Mouse (Mus musculus) heart, embryonic 16.5 days (tissue): ENCODE measurements around the gene Atxn1. TPM values are rescaled to one million over a fixed set of nuclear protein-coding genes. Genes with fewer than 3 reads are reported as not detected.

ENCODE experiments used
- ATAC-seq: fragments of 200-750 bp; cut with Nextera tagmentation; replicated peaks from 2 replicates; pipeline ENCODE4 v1.8.0; 2017; ENCODE audit warnings: moderate number of reproducible peaks; ENCODE audit not compliant: insufficient read depth, low FRiP score; ENCODE audit errors: extremely low read depth
- H3K27ac ChIP-seq: fragments of 300-500 bp; sonication (generic); 2 replicates; pipeline ENCODE4 v1.5.1; 2014; ENCODE audit warnings: mild to moderate bottlenecking, low read length, control low read depth, moderate library complexity
- H3K27me3 ChIP-seq: fragments of 300-500 bp; sonication (generic); 2 replicates; pipeline ENCODE4 v1.6.1; 2014; ENCODE audit warnings: low read length, mixed read lengths; ENCODE audit not compliant: control insufficient read depth, insufficient read depth
- H3K36me3 ChIP-seq: fragments of 300-500 bp; sonication (generic); 2 replicates; pipeline ENCODE4 v1.6.1; 2014; ENCODE audit not compliant: control insufficient read depth, insufficient read depth
- H3K4me1 ChIP-seq: fragments of 300-500 bp; sonication (generic); 2 replicates; pipeline ENCODE4 v1.6.1; 2014; ENCODE audit warnings: low read length, mixed read lengths; ENCODE audit not compliant: control insufficient read depth, insufficient read depth
- H3K4me2 ChIP-seq: fragments of 300-500 bp; sonication (generic); 2 replicates; pipeline ENCODE4 v1.6.1; 2014; ENCODE audit warnings: low read depth, mild to moderate bottlenecking, control low read depth, low read length
- H3K4me3 ChIP-seq: fragments of 300-500 bp; sonication (generic); 2 replicates; pipeline ENCODE4 v1.5.1; 2014; ENCODE audit warnings: mild to moderate bottlenecking, control low read depth, low read length
- H3K9ac ChIP-seq: fragments of 300-500 bp; sonication (generic); 2 replicates; pipeline ENCODE4 v1.6.1; 2014; ENCODE audit warnings: low read length, control low read depth
- H3K9me3 ChIP-seq: fragments of 300-500 bp; sonication (generic); replicated peaks from 2 replicates; pipeline ENCODE4 v1.6.1; 2016; ENCODE audit warnings: low read length; ENCODE audit not compliant: control insufficient read depth
- WGBS: fragments of 180-500 bp; shearing (Covaris S2); extraction: QIAGEN DNeasy Blood & Tissue Kit; methylation state at CpG from one replicate; pipeline ENCODE4 v1.1.7; 2014; 5-methylcytosine and 5-hydroxymethylcytosine counted together
- polyA plus RNA-seq: library from polyadenylated mRNA; unstranded; fragments of >200 nt; fragmentation: Nextera tagmentation; extraction: Ambion mirVana; gene quantifications from 2 replicates; pipeline ENCODE4 v1.2.1, GENCODE M21; 2015

The Atxn1 gene
- polyA plus RNA-seq, 1 experiment from 2014 or later, result 7.2 TPM

DNA sequence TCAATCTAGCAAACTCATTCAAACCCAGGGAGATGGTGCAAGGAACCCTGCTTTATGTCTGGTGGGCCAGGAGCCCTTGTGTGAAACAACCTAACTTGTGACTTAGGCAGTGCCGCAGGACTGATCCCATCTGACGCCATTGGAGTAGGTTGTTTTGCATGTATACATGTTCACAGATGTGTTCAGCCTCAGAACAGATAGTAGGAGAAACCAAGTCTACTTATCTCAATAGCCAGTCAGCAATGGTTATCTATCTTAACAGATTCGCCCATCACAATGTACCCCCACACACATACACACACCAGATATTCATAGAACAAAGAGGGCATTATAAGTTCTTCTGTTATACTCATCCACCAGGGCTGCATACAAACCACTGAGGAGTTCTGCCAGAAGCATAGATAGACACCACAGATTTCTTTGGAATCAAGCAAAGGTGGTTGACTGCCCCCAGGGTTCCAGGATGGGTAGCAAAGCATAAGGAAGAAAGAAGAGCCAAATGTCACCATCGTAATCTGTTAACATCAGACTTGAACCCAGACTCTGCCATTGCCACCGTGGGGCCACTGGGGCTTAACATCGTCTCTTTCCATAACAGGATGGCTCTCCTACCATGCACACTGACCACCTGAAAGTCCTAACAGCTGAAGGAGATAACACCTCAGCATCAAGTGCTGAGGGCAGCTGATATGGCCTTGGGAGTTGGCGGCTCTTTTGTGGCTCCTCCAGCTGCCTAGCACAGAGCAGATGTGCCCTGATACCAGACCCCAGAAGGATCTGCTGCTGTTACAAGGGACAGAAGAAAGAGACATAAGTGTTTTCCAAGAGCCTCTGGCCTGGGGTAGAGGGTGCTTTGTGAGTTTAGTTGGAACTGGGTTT, 115.4 kb downstream of the Atxn1 start:
- Histone ChIP-seq H3K27ac (no peak overlapping the region), H3K4me3 (no peak overlapping the region), H3K36me3 (no peaks in the 10 kb centered on the region), H3K9me3 (no peaks in the 10 kb centered on the region), H3K27me3 (no peaks in the 10 kb centered on the region), H3K9ac (no peak overlapping the region), H3K4me1 (no peaks in the 10 kb centered on the region), H3K4me2 (no peak overlapping the region)
- no peak for ATAC-seq
- 71% methylated on average over 7 of the region's 7 CpGs for WGBS

DNA sequence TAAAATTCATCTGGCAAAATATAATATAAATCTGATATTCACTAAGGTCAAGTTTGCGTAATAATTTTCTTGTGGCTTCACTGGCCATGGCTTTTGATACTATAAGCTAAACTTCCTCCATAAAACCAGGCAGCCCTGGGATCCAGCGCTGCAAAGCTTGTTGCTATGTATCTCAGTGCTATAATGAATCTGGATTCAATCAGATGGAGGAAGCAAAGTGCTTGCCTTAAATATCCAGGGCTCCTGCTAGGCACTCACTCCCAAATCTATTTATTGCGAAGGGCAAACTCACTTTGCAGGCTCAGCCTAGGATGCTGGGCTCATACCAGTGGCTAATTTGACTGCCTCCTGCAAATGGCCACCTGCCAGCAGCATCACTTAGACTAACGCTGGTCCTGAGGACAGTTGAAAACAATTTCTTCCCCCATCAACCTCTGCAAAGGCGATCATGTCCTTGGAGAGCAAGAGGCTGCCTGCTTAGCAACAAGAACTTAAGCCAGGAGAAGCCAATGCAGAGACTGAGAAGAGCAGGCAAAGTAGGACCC, 122.2 kb downstream of the Atxn1 start:
- WGBS, result 63% methylated on average over 5 of the region's 5 CpGs
- H3K9ac ChIP-seq, result no peak overlapping the region

DNA sequence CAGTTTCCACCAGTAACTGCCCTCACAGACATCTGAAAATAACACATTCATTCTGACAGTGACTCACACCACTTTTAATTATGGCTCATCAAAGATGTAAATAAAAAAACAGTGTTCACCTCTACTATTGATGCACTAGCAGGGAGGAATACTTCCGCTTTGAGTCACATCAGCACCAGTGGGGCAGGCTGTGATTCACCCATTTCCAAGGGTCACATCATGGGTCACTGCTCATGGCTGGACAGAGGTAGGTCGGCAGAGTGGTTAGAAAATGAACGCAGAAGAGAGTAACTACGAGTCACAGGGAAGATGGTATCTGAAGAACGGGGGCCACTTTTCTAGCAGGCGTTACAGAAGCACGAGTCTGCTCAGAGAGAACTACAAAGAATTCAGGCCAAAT, 124.9 kb downstream of the Atxn1 start:
- Histone ChIP-seq H3K27ac (no peak overlapping the region), H3K4me3 (no peak overlapping the region), H3K9me3 (no peaks in the 10 kb centered on the region), H3K4me1 (peaks cover 2% of the 10 kb centered on the region; the same call in 1 of the 2 replicates), H3K9ac (no peak overlapping the region), H3K4me2 (no peak overlapping the region), H3K27me3 (no peaks in the 10 kb centered on the region), H3K36me3 (no peaks in the 10 kb centered on the region)
- WGBS, result 64% methylated on average over 7 of the region's 7 CpGs
- no peak for ATAC-seq

More for the DNA sequence above, 122.2 kb downstream of the Atxn1 start:
- Histone ChIP-seq H3K4me1 (peaks cover 2% of the 10 kb centered on the region; the same call in 1 of the 2 replicates), H3K4me3 (no peak overlapping the region), H3K36me3 (no peaks in the 10 kb centered on the region), H3K4me2 (no peak overlapping the region), H3K27me3 (no peaks in the 10 kb centered on the region), H3K27ac (no peak overlapping the region), H3K9me3 (no peaks in the 10 kb centered on the region)
- ATAC-seq, result no peak

- WGBS, result 82% methylated on average over 8 of the region's 8 CpGs
- Histone ChIP-seq H3K4me2 (no peak overlapping the region), H3K27ac (no peak overlapping the region), H3K4me3 (no peak overlapping the region), H3K4me1 (peaks cover 2% of the 10 kb centered on the region; the same call in 1 of the 2 replicates), H3K9me3 (peaks cover 4% of the 10 kb centered on the region), H3K36me3 (no peaks in the 10 kb centered on the region), H3K27me3 (no peaks in the 10 kb centered on the region), H3K9ac (no peak overlapping the region)
- no peak for ATAC-seq
These were observed 127.1 kb downstream of the Atxn1 start for GRCm38 (mm10) chr13:45837609-45838220.

DNA sequence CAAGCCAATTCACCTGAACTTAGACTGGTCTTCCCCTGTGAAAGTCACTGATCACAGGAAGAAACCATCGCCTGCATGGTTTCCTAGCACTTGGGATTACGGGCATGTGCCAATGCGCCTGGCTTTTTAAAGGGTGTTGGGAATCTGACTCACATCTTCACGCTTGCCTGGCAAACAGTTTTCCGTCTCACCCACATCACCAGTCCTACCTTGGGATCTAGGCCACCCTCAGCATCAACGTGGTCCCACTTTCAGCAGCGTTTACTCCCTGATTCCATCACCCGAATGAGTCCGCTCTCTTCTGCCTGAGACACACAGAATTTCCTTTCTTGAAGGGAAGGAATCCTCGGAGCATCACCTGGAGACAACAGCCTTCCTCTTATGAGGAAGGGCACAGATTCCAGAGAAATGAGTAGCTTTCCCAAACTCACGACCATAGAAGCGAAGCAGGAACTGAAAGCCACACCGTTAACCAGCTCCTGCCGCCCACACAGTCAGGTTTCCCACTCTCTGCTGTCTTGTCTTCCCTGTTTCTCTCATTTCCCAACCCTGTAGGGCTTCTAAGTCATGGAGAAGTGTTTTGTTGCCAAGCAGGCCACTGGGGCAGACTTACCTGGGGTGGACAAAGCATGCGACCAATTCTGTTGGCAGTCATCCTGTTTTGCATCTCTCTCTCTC, 128.3 kb downstream of the Atxn1 start:
- Histone ChIP-seq H3K4me2 (no peak overlapping the region), H3K36me3 (no peaks in the 10 kb centered on the region), H3K27ac (no peak overlapping the region), H3K4me3 (no peak overlapping the region), H3K9me3 (peaks cover 4% of the 10 kb centered on the region), H3K9ac (no peak overlapping the region), H3K27me3 (no peaks in the 10 kb centered on the region), H3K4me1 (no peaks in the 10 kb centered on the region)
- WGBS, result 88% methylated on average over 15 of the region's 15 CpGs
- no peak for ATAC-seq

DNA sequence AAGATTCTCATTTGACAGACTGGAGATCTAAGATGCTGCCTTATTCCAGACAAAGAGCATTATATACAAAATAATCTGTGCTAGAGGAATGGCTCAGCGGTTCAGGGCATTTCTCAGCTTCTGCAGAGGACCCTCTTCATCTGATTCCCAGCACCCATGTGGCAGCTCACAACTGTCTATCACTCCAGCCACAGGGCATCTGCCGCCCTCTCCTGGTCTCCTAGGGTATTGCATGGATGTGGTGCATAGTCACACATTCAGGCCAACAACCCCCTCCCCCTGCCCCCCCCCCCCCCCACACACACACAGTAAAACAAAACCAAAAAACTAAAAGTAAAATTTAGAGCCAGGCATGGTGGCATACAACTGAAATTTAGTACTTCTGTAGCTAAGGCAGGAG, 130.5 kb downstream of the Atxn1 start:
- Histone ChIP-seq H3K27me3 (no peaks in the 10 kb centered on the region), H3K36me3 (no peaks in the 10 kb centered on the region), H3K4me3 (no peak overlapping the region), H3K9ac (no peak overlapping the region), H3K27ac (no peak overlapping the region), H3K4me1 (no peaks in the 10 kb centered on the region), H3K4me2 (no peak overlapping the region), H3K9me3 (peaks cover 4% of the 10 kb centered on the region)
- ATAC-seq, result no peak
- WGBS, result 80% methylated on average over 2 of the region's 2 CpGs

DNA sequence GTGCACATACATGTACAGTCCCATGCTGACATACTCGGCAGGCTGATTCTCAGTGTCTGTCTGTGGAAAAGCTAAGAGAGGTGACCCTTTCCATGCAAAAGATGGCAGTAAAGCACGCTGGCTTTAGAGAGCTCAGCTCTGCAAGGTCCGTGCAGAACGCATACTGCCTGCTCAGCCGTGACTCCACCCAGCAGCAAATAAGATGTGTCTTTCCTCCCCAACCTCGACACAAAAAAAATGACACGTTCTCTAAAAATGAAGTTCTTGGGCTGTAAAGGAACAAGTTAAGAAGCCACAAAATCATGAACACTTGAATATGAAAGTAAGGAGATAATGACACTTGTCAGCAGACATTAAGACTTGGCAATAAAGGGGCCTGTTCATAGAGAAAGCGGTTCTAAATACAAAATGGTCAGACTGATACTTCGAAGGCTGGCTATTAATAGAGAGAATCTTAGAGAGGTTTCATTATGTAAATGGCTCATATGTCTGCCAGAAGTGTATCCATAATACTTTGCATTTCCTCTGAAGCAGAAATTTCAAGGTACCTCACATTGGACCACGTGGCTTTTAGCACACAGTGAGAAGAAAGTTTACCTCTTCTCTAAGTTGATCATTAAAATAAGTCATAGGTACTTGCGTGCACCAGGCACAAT, 132.0 kb downstream of the Atxn1 start:
- H3K9me3 ChIP-seq, result peaks cover 4% of the 10 kb centered on the region
- H3K4me3 ChIP-seq, result no peak overlapping the region
- ATAC-seq, result no peak
- H3K27me3 ChIP-seq, result no peaks in the 10 kb centered on the region
- H3K4me1 ChIP-seq, result peaks cover 9% of the 10 kb centered on the region
- H3K9ac ChIP-seq, result no peak overlapping the region
- no peak overlapping the region for H3K4me2 ChIP-seq
- no peak overlapping the region for H3K27ac ChIP-seq
- H3K36me3 ChIP-seq, result no peaks in the 10 kb centered on the region
- WGBS, result 79% methylated on average over 11 of the region's 11 CpGs

DNA sequence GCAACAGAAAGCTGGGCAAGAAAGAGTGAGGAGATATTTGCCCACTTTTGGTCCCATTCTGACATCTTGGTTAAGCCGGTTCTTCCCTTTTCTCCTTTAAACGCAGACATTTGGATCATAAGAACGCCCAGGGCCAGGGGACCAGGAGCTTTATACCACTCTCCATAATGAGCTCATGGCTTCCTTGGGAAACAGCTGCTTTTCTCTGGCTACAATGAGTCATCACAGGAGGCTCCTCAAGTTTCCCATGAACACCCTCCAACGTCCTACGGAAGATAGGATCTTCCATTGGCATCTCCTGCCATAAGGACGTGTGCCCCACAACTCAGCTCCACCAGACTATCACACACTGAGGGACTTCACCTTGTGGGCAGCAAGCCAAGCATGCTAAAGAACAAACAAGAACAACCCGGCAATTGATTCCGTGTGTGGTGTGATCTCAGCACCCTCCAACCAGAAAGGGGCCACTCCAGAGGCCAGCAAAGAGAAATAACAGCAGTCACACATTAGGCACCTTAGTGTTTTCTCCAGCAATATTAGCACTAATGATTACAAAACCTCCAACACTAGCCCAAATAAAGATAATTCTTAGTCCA, 135.4 kb downstream of the Atxn1 start:
- H3K4me1 ChIP-seq, result peaks cover 11% of the 10 kb centered on the region
- no peak overlapping the region for H3K4me3 ChIP-seq
- no peak overlapping the region for H3K9ac ChIP-seq
- no peaks in the 10 kb centered on the region for H3K27me3 ChIP-seq
- H3K36me3 ChIP-seq, result no peaks in the 10 kb centered on the region
- H3K4me2 ChIP-seq, result no peak overlapping the region
- peaks cover 6% of the 10 kb centered on the region for H3K9me3 ChIP-seq
- WGBS, result 62% methylated on average over 8 of the region's 8 CpGs
- no peak overlapping the region for H3K27ac ChIP-seq
- no peak; the same call in 1 of the 2 replicates for ATAC-seq
